Mouse (Mus musculus) MEL (cell line): ENCODE measurements around the gene 4930402F06Rik.

ENCODE experiments used
- CTCF ChIP-seq, 3 experiments: IDR thresholded peaks in 2 of 3; conservative IDR thresholded peaks in 1 of 3; 2 replicates each; pipeline ENCODE4 v1.5.1; 2011 to 2012; ENCODE audit warnings: low read length in 3 of 3, low read depth in 2 of 3, mild to moderate bottlenecking in 2 of 3, improper control_type of control experiment in 1 of 3, inconsistent platforms in 1 of 3, mixed read lengths in 1 of 3, moderate library complexity in 1 of 3; ENCODE audit not compliant: control insufficient read depth in 1 of 3, insufficient read depth in 1 of 3, poor library complexity in 1 of 3, severe bottlenecking in 1 of 3
- JUND ChIP-seq: IDR thresholded peaks from 2 replicates; pipeline ENCODE4 v1.6.1; 2011; ENCODE audit warnings: low read depth, mild to moderate bottlenecking, improper control_type of control experiment, low read length
- TAL1 ChIP-seq: IDR thresholded peaks from 2 replicates; pipeline ENCODE4 v1.6.1; 2012; ENCODE audit warnings: mild to moderate bottlenecking, inconsistent platforms, low read length, moderate library complexity, mixed read lengths

GRCm38 (mm10) chr2:35342605-35343004 is 54.4 kb downstream of the 4930402F06Rik start:
- TF ChIP-seq JUND, result no peak
- TF ChIP-seq TAL1, result no peak
- TF ChIP-seq CTCF (IDR thresholded peaks at IDR 0.05 in 2 of 3, conservative IDR thresholded peaks at IDR 0.05 in 1 of 3; ENCODE audit: control insufficient read depth in 1 of 3, insufficient read depth in 1 of 3, low read depth in 2 of 3, low read length in 3 of 3, poor library complexity in 1 of 3, severe bottlenecking in 1 of 3), result no peak
